Mouse (Mus musculus) left cerebral cortex, postnatal 10 days (tissue): Measurements from ENCODE around the gene Lsm6. TPM values are rescaled to one million over a fixed set of nuclear protein-coding genes. Genes with fewer than 3 reads are reported as not detected.
"Not testable (repeated sequence)": the region's sequence is repeated elsewhere in the genome, so short reads cannot be mapped to it uniquely, and the experiment has no call there.

Experiments used
- DNase-seq, 2 experiments: peaks; one replicate each; pipeline ENCODE4 v3.0.0; 2021 to 2022; ENCODE audit warnings: low spot score in 2 of 2, mixed read lengths in 1 of 2; ENCODE audit errors: extremely low spot score in 1 of 2
- intact Hi-C: fragments of 180-260 bp; cut with DNase I; formaldehyde crosslinking; loops from one replicate; pipeline ENCODE4 v1.15.1; 2025
- total RNA-seq, 2 experiments: library from RNA; stranded (reverse); gene quantifications; 2 replicates each; pipeline ENCODE4 v1.2.3; 2021

Gene Lsm6
- total RNA-seq, result 10 to 100 TPM; 59.5 to 61.2 TPM

- intact Hi-C loops, result loop anchor here (10.0 kb wide), 1 partner anchor 204 kb away; the partner anchor contains the start of gene Zfp827
- DNase-seq, result peak; percentile 98 to 99
These were observed at the start of gene Lsm6 for GRCm38 (mm10) chr8:78820673-78821310. TSS of gene Lsm6 (minus strand) at chr8:78821140.

GRCm38 (mm10) chr8:78867036-78867435 lies 46.1 kb upstream of the Lsm6 start:
- no peak for DNase-seq
- intact Hi-C loops, result no loop called here

- intact Hi-C loops, result no loop called here
- DNase-seq, result no peak
These were observed 42.1 kb upstream of the Lsm6 start for GRCm38 (mm10) chr8:78863001-78863400.

DNA sequence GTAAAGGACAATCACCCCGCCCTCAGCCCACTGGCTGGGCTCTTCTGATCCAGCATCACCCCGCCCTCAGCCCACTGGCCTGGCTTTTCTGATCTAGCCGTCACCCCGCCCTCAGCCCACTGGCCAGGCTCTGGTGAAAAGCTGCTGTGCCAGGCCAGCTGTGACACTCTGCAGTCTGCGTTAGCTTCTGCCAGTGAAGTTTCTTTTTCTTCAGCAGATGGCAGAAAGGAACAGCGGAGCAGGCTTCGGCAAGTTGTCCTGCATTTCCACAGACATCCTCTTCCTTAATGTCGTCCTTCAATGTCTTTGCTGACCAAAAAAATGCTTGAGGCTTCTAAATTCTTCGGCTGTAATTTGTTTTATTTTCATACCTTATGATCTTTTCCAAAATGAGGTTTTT lies 41.1 kb upstream of the Lsm6 start:
- peak in 1 of 2 experiments; percentile 28 for DNase-seq
- intact Hi-C loops, result no loop called here

GRCm38 (mm10) chr8:78860789-78861188 lies 39.8 kb upstream of the Lsm6 start:
- intact Hi-C loops, result no loop called here
- DNase-seq, result no peak

DNA sequence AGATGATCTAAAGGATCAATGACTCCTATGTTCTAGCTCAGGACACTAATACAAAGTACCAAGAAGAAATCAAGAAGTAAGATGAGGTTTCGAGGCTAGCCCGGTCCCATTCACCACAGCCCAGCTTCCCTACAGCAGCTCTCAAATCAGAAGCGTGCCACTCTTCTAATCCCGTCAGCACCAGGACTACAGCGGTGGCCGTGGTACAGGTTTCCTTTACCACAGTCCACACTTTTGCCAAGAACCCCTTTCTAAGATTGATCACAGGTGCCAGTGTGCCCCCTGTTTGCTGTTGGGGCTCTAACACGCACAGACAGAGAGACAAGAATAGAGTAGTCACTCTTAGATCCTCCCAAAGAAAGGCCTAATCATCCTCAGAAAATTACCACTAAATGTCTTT lies 36.5 kb upstream of the Lsm6 start:
- no peak for DNase-seq
- intact Hi-C loops, result no loop called here

GRCm38 (mm10) chr8:78852279-78852678 lies 31.3 kb upstream of the Lsm6 start:
- no peak for DNase-seq
- intact Hi-C loops, result no loop called here

- DNase-seq, result no peak
These were observed 26.3 kb upstream of the Lsm6 start for GRCm38 (mm10) chr8:78847240-78847639.

GRCm38 (mm10) chr8:78844559-78844958 lies 23.6 kb upstream of the Lsm6 start:
- intact Hi-C loops, result no loop called here
- no peak for DNase-seq

More at GRCm38 (mm10) chr8:78847240-78847639, 26.3 kb upstream of the Lsm6 start:
- intact Hi-C loops, result no loop called here

GRCm38 (mm10) chr8:78838656-78839413 lies 17.9 kb upstream of the Lsm6 start:
- peak in 1 of 2 experiments; percentile 25 for DNase-seq

GRCm38 (mm10) chr8:78836091-78836490 lies 15.2 kb upstream of the Lsm6 start:
- no peak for DNase-seq
- intact Hi-C loops, result no loop called here

More at GRCm38 (mm10) chr8:78838656-78839413, 17.9 kb upstream of the Lsm6 start:
- intact Hi-C loops, result no loop called here

- no peak for DNase-seq
- intact Hi-C loops, result loop anchor here (10.0 kb wide), 1 partner anchor 196 kb away; the partner anchor contains the start of gene Zfp827
These were observed 7.5 kb upstream of the Lsm6 start for GRCm38 (mm10) chr8:78828414-78828813.

DNA sequence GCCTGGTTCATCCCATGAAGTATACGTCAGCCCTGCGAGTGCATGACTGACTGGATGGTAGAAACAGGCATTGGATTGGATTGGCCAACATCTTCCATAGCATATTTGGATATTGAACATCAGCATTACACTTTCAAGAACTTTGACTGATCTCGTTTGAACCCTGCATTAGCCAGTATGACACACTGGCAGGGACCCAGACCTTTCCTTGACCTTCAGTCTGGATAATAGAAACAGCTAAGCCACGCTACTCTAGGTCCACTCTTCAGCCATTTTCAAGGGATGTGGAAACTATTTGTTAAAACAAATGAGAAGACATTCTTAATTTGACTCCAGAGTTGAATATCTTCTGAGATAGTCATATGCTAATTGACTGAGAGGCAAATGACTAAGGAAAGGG lies 3.6 kb upstream of the Lsm6 start:
- no peak for DNase-seq
- intact Hi-C loops, result loop anchor here (10.0 kb wide), 1 partner anchor 200 kb away; the partner anchor contains the start of gene Zfp827

DNA sequence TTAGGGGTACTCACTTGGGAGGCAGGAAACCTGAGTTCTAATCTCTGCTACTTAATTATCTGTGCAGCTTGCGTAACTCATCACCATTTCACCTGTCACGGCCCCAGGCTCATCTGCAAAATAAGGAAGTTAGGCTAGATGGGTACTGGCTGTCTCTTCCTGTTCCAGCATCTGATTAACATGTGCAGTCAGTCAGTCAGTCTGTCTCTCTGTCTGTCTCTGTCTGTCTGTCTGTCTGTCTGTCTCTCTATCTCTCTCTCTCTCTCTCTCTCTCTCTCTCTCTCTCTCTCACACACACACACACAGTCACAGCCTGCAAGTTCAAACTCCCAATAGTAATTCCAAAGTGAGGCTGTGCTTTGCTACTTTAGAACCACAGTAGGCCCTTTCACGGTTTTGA lies 967 bp downstream of the Lsm6 start:
- DNase-seq, result not testable (repeated sequence)
- intact Hi-C loops, result loop anchor here (10.0 kb wide), 1 partner anchor 205 kb away; the partner anchor contains the start of gene Zfp827

DNA sequence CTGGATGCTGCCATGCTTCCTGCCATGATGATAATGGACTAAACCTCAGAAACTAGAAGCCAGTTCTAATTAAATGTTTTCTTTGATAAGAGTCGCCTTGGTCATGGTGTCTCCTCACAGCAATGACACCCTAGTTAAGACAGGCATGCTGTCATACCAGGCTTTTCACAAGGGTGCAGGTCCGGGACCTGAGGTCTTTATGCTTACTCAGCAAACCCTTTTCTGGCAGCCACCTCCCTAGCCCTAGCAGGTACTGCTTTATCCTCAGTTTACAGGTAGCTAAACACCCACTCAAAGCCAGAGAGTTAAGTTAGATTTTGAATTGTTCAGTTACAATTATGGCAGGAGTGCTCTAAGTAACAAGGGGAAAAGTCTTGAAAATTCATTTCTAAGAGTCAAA lies 6.2 kb downstream of the Lsm6 start:
- no peak for DNase-seq
- intact Hi-C loops, result no loop called here

GRCm38 (mm10) chr8:78813021-78813420 lies 7.9 kb downstream of the Lsm6 start:
- DNase-seq, result no peak
- intact Hi-C loops, result no loop called here

DNA sequence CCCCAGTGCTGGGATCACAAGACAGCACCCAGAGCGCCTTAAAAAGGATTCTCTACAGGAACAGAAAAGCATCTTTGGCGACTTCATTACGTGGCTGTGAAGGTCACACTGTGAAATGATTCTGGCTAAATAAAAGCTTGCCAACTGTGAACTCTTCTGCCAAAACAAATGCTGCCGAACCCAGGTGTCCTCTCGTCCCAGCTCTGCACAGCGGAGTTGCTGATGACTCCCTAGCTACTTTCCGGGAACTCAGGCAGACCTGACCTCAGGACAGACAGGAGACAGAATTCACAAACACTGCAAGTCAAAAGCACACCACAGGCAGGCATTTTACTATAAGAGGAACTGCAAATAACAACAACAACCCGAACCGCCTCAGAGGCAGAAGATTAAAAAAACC lies 8.5 kb downstream of the Lsm6 start:
- DNase-seq, result no peak
- intact Hi-C loops, result no loop called here

DNA sequence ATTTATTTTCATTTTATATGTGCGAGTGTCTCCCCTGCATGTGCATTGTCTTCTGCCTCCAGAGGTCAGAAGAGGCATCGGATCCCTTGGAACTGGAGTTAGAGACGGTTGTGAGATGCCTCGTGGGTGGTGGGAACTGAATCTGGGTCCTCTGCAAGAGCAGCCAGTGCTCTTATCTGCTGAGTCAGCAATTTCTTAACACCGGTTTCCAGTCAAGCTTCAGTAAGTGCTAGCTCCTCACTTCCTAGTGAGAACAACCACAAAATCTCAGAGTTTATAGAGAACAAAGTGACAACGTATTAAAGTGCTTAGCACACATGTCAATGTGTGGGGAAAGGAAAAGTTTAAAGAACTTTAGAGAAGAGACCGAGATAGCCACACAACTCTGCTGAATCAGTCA lies 9.2 kb downstream of the Lsm6 start:
- intact Hi-C loops, result no loop called here
- no peak for DNase-seq

DNA sequence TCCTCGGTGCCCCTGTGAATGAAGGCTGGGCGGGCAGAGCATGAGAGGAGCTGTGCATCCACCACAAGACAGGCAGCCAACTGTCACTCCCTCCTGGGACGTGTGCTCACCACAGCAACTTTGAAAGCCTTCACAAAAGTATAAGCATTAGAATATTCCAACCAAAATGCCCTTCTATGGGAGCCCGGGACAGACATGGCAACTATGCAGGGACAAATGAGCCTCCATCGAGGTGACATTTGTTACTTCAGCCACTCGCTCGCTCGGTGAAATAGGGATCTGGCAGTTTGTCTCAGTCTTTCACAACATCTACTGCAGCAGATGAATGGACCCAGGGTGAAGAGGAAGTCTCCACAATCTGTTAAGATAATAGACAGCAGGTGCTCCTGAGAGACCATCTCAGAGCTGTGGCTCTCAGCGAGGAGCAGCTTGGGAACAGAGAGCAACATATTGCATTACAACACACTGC lies 10.7 kb downstream of the Lsm6 start:
- no peak for DNase-seq
- intact Hi-C loops, result no loop called here
